Mouse (Mus musculus) left cerebral cortex, postnatal 14 days (tissue): ENCODE data around the gene Zmynd8. TPM values are rescaled to one million over a fixed set of nuclear protein-coding genes. Genes with fewer than 3 reads are reported as not detected.

Source experiments
- DNase-seq, 2 experiments: peaks; one replicate each; pipeline ENCODE4 v3.0.0; 2021 to 2022; ENCODE audit warnings: low spot score in 2 of 2, mixed read lengths in 1 of 2
- intact Hi-C: fragments of 180-260 bp; cut with DNase I; formaldehyde crosslinking; loops from one replicate; pipeline ENCODE4 v1.15.1; 2025
- long read RNA-seq, 2 experiments: library from polyadenylated mRNA; stranded (forward); transcript quantifications; one replicate each; pipeline ENCODE4 v2.0.0; 2021
- total RNA-seq, 2 experiments: library from RNA; stranded (reverse); gene quantifications; 2 replicates each; pipeline ENCODE4 v1.2.3; 2021

Zmynd8 gene
- 100 to 1,000 TPM; 130 to 171 TPM for total RNA-seq
- long read RNA-seq, experiment 1, partial matches to known transcripts, result 15 of 32 reads
- long read RNA-seq, experiment 1, other reads (novel, unspliced or antisense), result 17 of 32 reads
- long read RNA-seq, experiment 2, partial matches to known transcripts, result 23 of 43 reads
- long read RNA-seq, experiment 2, other reads (novel, unspliced or antisense), result 20 of 43 reads

GRCm38 (mm10) chr2:165898202-165899194, at the start of gene Zmynd8:
Gene Zmynd8 (minus strand): TSS chr2:165899016.
- intact Hi-C loops, result no loop called here

GRCm38 (mm10) chr2:165948007-165948406, 49.2 kb upstream of the Zmynd8 start:
- intact Hi-C loops, result no loop called here
- no peak for DNase-seq

More at GRCm38 (mm10) chr2:165898202-165899194, at the start of gene Zmynd8:
- DNase-seq, result no peak

GRCm38 (mm10) chr2:165946046-165946564, 47.3 kb upstream of the Zmynd8 start:
- no peak for DNase-seq
- intact Hi-C loops, result no loop called here

GRCm38 (mm10) chr2:165944576-165945351, 45.9 kb upstream of the Zmynd8 start:
- intact Hi-C loops, result no loop called here
- no peak for DNase-seq

- intact Hi-C loops, result no loop called here
- DNase-seq, result no peak
Measured at GRCm38 (mm10) chr2:165943113-165943512, 44.3 kb upstream of the Zmynd8 start.

- no peak for DNase-seq
- intact Hi-C loops, result no loop called here
Measured at GRCm38 (mm10) chr2:165936106-165936505, 37.3 kb upstream of the Zmynd8 start.

- intact Hi-C loops, result loop anchor here (5.0 kb wide), 1 partner anchor 50 kb away; no protein-coding TSS in a partner anchor
- DNase-seq, result no peak
Measured at GRCm38 (mm10) chr2:165927705-165928104, 28.9 kb upstream of the Zmynd8 start.

GRCm38 (mm10) chr2:165926191-165926590, 27.4 kb upstream of the Zmynd8 start:
- intact Hi-C loops, result loop anchor here (5.0 kb wide), 1 partner anchor 51 kb away; no protein-coding TSS in a partner anchor
- DNase-seq, result no peak

- intact Hi-C loops, result loop anchor here (5.0 kb wide), 1 partner anchor 52 kb away; no protein-coding TSS in a partner anchor
- DNase-seq, result no peak
Measured at GRCm38 (mm10) chr2:165925144-165925543, 26.3 kb upstream of the Zmynd8 start.

GRCm38 (mm10) chr2:165924695-165925094, 25.9 kb upstream of the Zmynd8 start:
- intact Hi-C loops, result loop anchor here (5.0 kb wide), 2 partner anchors 53 to 113 kb away; no protein-coding TSS in a partner anchor
- DNase-seq, result no peak

- intact Hi-C loops, result loop anchor here (5.0 kb wide), 1 partner anchor 114 kb away; no protein-coding TSS in a partner anchor
- no peak for DNase-seq
Measured at GRCm38 (mm10) chr2:165923715-165924114, 24.9 kb upstream of the Zmynd8 start.

- intact Hi-C loops, result loop anchor here (5.0 kb wide), 1 partner anchor 114 kb away; no protein-coding TSS in a partner anchor
- no peak for DNase-seq
Measured at GRCm38 (mm10) chr2:165922994-165923393, 24.2 kb upstream of the Zmynd8 start.

GRCm38 (mm10) chr2:165922047-165922728, 23.4 kb upstream of the Zmynd8 start:
- no peak for DNase-seq
- intact Hi-C loops, result loop anchor here (5.0 kb wide), 1 partner anchor 115 kb away; no protein-coding TSS in a partner anchor

GRCm38 (mm10) chr2:165914298-165914697, 15.5 kb upstream of the Zmynd8 start:
- intact Hi-C loops, result loop anchor here (2.0 to 10.0 kb wide), 3 partner anchors 95 to 389 kb away; no protein-coding TSS in a partner anchor
- peak; percentile 93 for DNase-seq

GRCm38 (mm10) chr2:165913073-165913472, 14.3 kb upstream of the Zmynd8 start:
- no peak for DNase-seq
- intact Hi-C loops, result loop anchor here (5.0 to 10.0 kb wide), 2 partner anchors 131 to 388 kb away; no protein-coding TSS in a partner anchor

- no peak for DNase-seq
- intact Hi-C loops, result loop anchor here (5.0 to 10.0 kb wide), 2 partner anchors 127 to 385 kb away; no protein-coding TSS in a partner anchor
Measured at GRCm38 (mm10) chr2:165909731-165910130, 10.9 kb upstream of the Zmynd8 start.

- intact Hi-C loops, result no loop called here
- DNase-seq, result no peak
Measured at GRCm38 (mm10) chr2:165907199-165907598, 8.4 kb upstream of the Zmynd8 start.

GRCm38 (mm10) chr2:165906332-165906945, 7.6 kb upstream of the Zmynd8 start:
- intact Hi-C loops, result no loop called here
- DNase-seq, result no peak
